Mouse (Mus musculus) embryonic facial prominence, embryonic 11.5 days (tissue): ENCODE data around the gene Add1. TPM values are rescaled to one million over a fixed set of nuclear protein-coding genes. Genes with fewer than 3 reads are reported as not detected.

Experiments
- ATAC-seq: fragments of 200-750 bp; cut with Nextera tagmentation; replicated peaks from 2 replicates; pipeline ENCODE4 v1.8.0; 2017; ENCODE audit warnings: low read depth; ENCODE audit not compliant: insufficient number of reproducible peaks, low FRiP score, low TSS enrichment
- DNase-seq: peaks from one replicate; pipeline ENCODE4 v3.0.0-alpha.2; 2015; ENCODE audit warnings: low spot score
- H3K27ac ChIP-seq: fragments of 300-500 bp; sonication (generic); replicated peaks from 2 replicates; pipeline ENCODE4 v1.5.1; 2014; ENCODE audit warnings: mild to moderate bottlenecking, low read depth, low read length, control low read depth
- H3K27me3 ChIP-seq: fragments of 300-500 bp; sonication (generic); 2 replicates; pipeline ENCODE4 v1.6.1; 2014; ENCODE audit warnings: mild to moderate bottlenecking, low read length, moderate library complexity, mixed read lengths; ENCODE audit not compliant: control insufficient read depth, insufficient read depth
- H3K36me3 ChIP-seq: fragments of 300-500 bp; sonication (generic); replicated peaks from 2 replicates; pipeline ENCODE4 v1.6.1; 2014; ENCODE audit warnings: low read depth, mild to moderate bottlenecking, low read length, moderate library complexity, mixed read lengths; ENCODE audit not compliant: control insufficient read depth, insufficient read depth
- H3K4me1 ChIP-seq: fragments of 300-500 bp; sonication (generic); 2 replicates; pipeline ENCODE4 v1.6.1; 2014; ENCODE audit warnings: low read length, mixed read lengths; ENCODE audit not compliant: control insufficient read depth, insufficient read depth
- H3K4me2 ChIP-seq: fragments of 300-500 bp; sonication (generic); 2 replicates; pipeline ENCODE4 v1.6.1; 2014; ENCODE audit warnings: low read depth, mild to moderate bottlenecking, control low read depth, low read length, moderate library complexity
- H3K4me3 ChIP-seq: fragments of 300-500 bp; sonication (generic); 2 replicates; pipeline ENCODE4 v1.5.1; 2014; ENCODE audit warnings: low read depth, low read length, control low read depth
- H3K9ac ChIP-seq: fragments of 300-500 bp; sonication (generic); replicated peaks from 2 replicates; pipeline ENCODE4 v1.6.1; 2014; ENCODE audit warnings: mild to moderate bottlenecking, control low read depth, low read length
- H3K9me3 ChIP-seq: fragments of 300-500 bp; sonication (generic); replicated peaks from 2 replicates; pipeline ENCODE4 v1.6.1; 2016; ENCODE audit warnings: mild to moderate bottlenecking, low read length, inconsistent platforms, mixed read lengths; ENCODE audit not compliant: control insufficient read depth
- WGBS: fragments of 180-500 bp; shearing (Covaris S2); extraction: QIAGEN DNeasy Blood & Tissue Kit; methylation state at CpG from one replicate; pipeline ENCODE4 v1.1.7; 2014; 5-methylcytosine and 5-hydroxymethylcytosine counted together
- polyA plus RNA-seq: library from polyadenylated mRNA; unstranded; fragments of >200 nt; fragmentation: Nextera tagmentation; extraction: Ambion mirVana; gene quantifications from 2 replicates; pipeline ENCODE4 v1.2.1, GENCODE M21; 2014

Gene Add1
- 145 and 160 TPM in 2 replicates for polyA plus RNA-seq

DNA sequence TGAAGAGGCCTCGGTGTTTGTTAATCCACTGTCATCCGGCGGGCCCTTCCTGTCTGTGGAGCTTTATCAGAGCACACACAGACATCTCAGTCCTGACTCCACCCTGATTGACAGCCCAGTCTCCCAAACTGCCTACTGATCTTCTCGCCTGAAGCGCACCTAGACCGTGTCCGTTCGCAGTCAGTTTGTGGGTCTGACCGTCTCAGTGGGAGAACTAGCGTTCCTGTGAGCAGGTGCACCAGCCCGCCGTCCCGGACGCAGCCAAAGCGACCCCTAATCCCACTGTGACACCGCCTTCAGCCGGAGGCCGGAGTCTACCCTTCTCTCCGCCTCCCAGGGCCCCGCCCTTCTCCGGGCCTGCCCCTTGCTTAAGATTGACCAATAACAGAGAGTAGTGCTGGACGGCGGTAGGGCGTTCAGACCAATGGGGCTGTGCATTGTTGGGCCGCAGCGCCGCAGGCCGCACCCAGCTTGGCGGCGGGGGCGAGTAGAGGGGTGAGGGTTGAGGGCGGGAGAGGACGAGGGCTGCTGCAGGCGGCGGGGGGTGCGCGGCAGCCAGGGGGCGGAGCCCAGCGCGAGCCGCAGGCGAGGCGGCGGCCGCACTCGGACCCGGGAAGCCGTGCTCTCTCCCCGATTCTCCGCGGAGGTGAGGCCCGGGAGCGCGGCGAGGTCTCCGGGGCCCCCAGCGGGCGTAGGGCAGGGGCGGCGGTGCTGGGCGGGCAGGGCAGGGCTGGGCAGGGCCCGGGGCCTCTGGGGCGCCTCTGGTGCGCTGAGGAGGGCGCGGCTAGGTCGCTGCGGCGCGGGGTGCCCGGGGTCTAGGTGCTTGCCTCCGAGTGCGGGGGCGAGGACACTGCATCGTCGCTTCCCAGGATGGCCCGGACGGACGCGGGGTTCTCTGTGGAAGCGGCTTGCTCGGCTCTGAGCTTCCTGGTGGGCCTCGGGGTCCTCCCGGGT is at the start of gene Add1:
Add1 (plus strand) TSS at position 397 of the 954 bp plus-strand sequence.
- under 1% methylated on average over 60 of the region's 84 CpGs for WGBS
- H3K9ac ChIP-seq: peak within 1 kb of the TSS; percentile 96
- H3K4me1 ChIP-seq: peaks cover 3% of the 10 kb centered on the region; the same call in 1 of the 2 replicates
- no peaks in the 10 kb centered on the region for H3K27me3 ChIP-seq
- H3K27ac ChIP-seq: peak within 1 kb of the TSS; percentile 71
- peak; percentile 96 for DNase-seq
- peak within 1 kb of the TSS; percentile 96 for H3K4me3 ChIP-seq
- peak within 1 kb of the TSS; percentile 67 for H3K4me2 ChIP-seq
- H3K36me3 ChIP-seq: no peaks in the 10 kb centered on the region
- no peaks in the 10 kb centered on the region for H3K9me3 ChIP-seq
- ATAC-seq: peak; percentile 100

- H3K4me1 ChIP-seq: no peaks in the 10 kb centered on the region
- H3K27ac ChIP-seq: no peak overlapping the region
- no peak overlapping the region for H3K4me3 ChIP-seq
- peaks cover 2% of the 10 kb centered on the region; the same call in 1 of the 2 replicates for H3K27me3 ChIP-seq
- H3K4me2 ChIP-seq: no peak overlapping the region
- no peak for ATAC-seq
- WGBS: 67% methylated on average over 4 of the region's 4 CpGs
- H3K9ac ChIP-seq: no peak overlapping the region
- H3K36me3 ChIP-seq: no peaks in the 10 kb centered on the region
- H3K9me3 ChIP-seq: no peaks in the 10 kb centered on the region
- no peak for DNase-seq
Observed at GRCm38 (mm10) chr5:34523958-34524485, 49.4 kb upstream of the Add1 start.

GRCm38 (mm10) chr5:34524511-34524910 is 49.0 kb upstream of the Add1 start:
- Histone ChIP-seq H3K4me2 (no peak overlapping the region), H3K27me3 (peaks cover 2% of the 10 kb centered on the region; the same call in 1 of the 2 replicates), H3K4me1 (no peaks in the 10 kb centered on the region), H3K9ac (no peak overlapping the region), H3K27ac (no peak overlapping the region), H3K36me3 (no peaks in the 10 kb centered on the region), H3K9me3 (no peaks in the 10 kb centered on the region), H3K4me3 (no peak overlapping the region)
- DNase-seq (no peak), ATAC-seq (no peak)

DNA sequence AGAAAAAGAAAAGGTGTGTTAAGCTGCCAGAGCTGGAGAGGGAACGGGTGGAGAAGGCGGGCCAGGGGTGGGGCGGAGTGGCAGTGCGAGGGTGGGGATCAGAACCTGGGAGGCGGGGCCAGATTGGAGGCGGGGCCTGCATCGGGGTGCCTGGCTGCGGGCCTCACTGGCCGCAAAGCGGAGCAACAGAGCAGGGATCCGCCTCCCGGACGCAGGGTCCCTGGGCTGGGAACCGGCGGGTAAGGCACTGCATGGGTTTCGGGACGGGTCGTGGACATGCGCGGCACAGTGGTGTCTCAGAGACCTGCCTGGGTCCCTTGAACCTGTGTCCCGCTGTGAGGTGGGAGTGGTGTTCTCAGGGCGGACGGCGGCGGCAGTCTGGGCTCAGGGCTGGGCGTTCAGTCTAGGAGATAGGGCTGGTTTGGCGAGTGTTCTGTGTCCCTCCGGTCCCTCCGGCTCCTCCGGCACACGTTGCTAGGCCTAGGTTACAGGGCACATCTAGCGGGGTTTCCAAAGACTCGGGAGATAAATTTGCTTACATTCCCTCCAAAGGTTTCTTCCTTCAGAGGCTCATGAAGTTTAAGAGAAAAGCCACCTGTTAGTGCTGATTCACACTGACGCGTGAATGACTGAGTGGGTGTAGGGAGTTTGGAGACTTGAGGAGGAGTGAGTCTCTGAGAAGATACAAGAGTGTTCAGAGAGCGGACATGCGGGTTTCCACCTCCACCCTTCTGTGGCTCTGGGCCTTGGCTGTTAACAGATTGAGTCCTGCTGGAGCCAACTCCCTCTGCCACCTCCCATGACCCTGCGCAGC is 47.6 kb upstream of the Add1 start, which contains the start of gene Sh3bp2:
Sh3bp2 (plus strand) TSS at position 176 of the 814 bp plus-strand sequence.
- Histone ChIP-seq H3K9ac (peak within 1 kb of the TSS; percentile 48), H3K4me1 (no peaks in the 10 kb centered on the region), H3K4me3 (peak within 1 kb of the TSS; percentile 37), H3K4me2 (peak within 1 kb of the TSS; percentile 73), H3K9me3 (no peaks in the 10 kb centered on the region), H3K36me3 (no peaks in the 10 kb centered on the region), H3K27ac (no peak within 1 kb of the TSS), H3K27me3 (peaks cover 2% of the 10 kb centered on the region; the same call in 1 of the 2 replicates)
- 2% methylated on average over 38 of the region's 38 CpGs for WGBS
- peak; percentile 91 for DNase-seq
- ATAC-seq: peak; percentile 92

DNA sequence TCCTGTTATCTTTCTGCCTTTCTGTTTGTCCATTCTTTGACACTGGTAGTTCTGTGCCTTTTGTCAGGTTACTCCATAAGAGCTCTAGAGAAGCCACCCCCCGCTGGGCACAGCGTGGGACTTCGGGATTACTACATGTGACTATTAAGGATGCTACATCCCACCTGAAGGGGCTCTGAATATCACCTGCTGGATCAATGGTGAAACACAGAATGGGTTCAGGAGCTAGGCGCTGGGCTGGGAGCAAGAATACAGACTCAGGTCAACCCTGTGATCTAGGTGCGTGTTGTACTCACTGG is 47.0 kb upstream of the Add1 start:
- no peaks in the 10 kb centered on the region for H3K9me3 ChIP-seq
- no peak overlapping the region for H3K4me3 ChIP-seq
- DNase-seq (no peak), ATAC-seq (no peak)
- H3K9ac ChIP-seq: no peak overlapping the region
- H3K27me3 ChIP-seq: peaks cover 2% of the 10 kb centered on the region; the same call in 1 of the 2 replicates
- no peaks in the 10 kb centered on the region for H3K36me3 ChIP-seq
- 37% methylated on average over 5 of the region's 5 CpGs for WGBS
- H3K27ac ChIP-seq: no peak overlapping the region
- H3K4me2 ChIP-seq: no peak overlapping the region
- H3K4me1 ChIP-seq: no peaks in the 10 kb centered on the region

GRCm38 (mm10) chr5:34527352-34527751 is 46.1 kb upstream of the Add1 start:
- no peak overlapping the region for H3K27ac ChIP-seq
- H3K4me2 ChIP-seq: no peak overlapping the region
- no peak overlapping the region for H3K4me3 ChIP-seq
- 82% methylated on average over 2 of the region's 2 CpGs for WGBS
- DNase-seq (no peak), ATAC-seq (no peak)
- H3K9me3 ChIP-seq: no peaks in the 10 kb centered on the region
- no peaks in the 10 kb centered on the region for H3K4me1 ChIP-seq
- H3K27me3 ChIP-seq: peaks cover 2% of the 10 kb centered on the region; the same call in 1 of the 2 replicates
- no peak overlapping the region for H3K9ac ChIP-seq
- H3K36me3 ChIP-seq: no peaks in the 10 kb centered on the region

GRCm38 (mm10) chr5:34528724-34529123 is 44.7 kb upstream of the Add1 start:
- Histone ChIP-seq H3K4me3 (no peak overlapping the region), H3K4me1 (no peaks in the 10 kb centered on the region), H3K4me2 (no peak overlapping the region), H3K36me3 (no peaks in the 10 kb centered on the region), H3K9me3 (no peaks in the 10 kb centered on the region), H3K9ac (no peak overlapping the region), H3K27me3 (peaks cover 2% of the 10 kb centered on the region; the same call in 1 of the 2 replicates), H3K27ac (no peak overlapping the region)
- ATAC-seq (no peak), DNase-seq (no peak)
- WGBS: 75% methylated on average over 5 of the region's 5 CpGs
